12 mouse cellular contexts compared by ENCODE assay signal in genomic region chr4:124790013-124790412, GRCm38 (mm10).
"Had no signal": no experiment of that assay in that cellular context is flagged by ENCODE, and none has a peak within 500 bp of the region (broad histone marks: within the 10 kb centered on the region; RNA-seq: fewer than 3 reads in every experiment).

No protein-coding gene starts in this region.

- ATAC-seq: midbrain, embryonic 13.5 days had no signal

- H3K27ac ChIP-seq: hindbrain, embryonic 15.5 days; kidney, embryonic 15.5 days; left cerebral cortex, adult 2 months; liver, embryonic 13.5 days; midbrain, embryonic 13.5 days; neural tube, embryonic 15.5 days had no signal

- H3K4me2 ChIP-seq: hindbrain, embryonic 15.5 days; kidney, embryonic 15.5 days; liver, embryonic 13.5 days; midbrain, embryonic 13.5 days; neural tube, embryonic 15.5 days had no signal

- H3K4me1 ChIP-seq: hindbrain, embryonic 15.5 days; liver, embryonic 13.5 days; midbrain, embryonic 13.5 days; neural tube, embryonic 15.5 days had no signal

- DNase-seq: liver, embryonic 13.5 days; lung, adult 18-20 months; lung, postnatal 36 days; right cerebral cortex, adult 18-20 months; right cerebral cortex, postnatal 25 days; spleen, adult 18-20 months; thymus, postnatal 36 days had no signal

- H3K9ac ChIP-seq: hindbrain, embryonic 15.5 days; kidney, embryonic 15.5 days; liver, embryonic 13.5 days; midbrain, embryonic 13.5 days; neural tube, embryonic 15.5 days had no signal

- H3K9me3 ChIP-seq: hindbrain, embryonic 15.5 days; kidney, embryonic 15.5 days; liver, embryonic 13.5 days; midbrain, embryonic 13.5 days; neural tube, embryonic 15.5 days had no signal

- H3K27me3 ChIP-seq: hindbrain, embryonic 15.5 days; kidney, embryonic 15.5 days; liver, embryonic 13.5 days; midbrain, embryonic 13.5 days; neural tube, embryonic 15.5 days had no signal

- H3K4me3 ChIP-seq: hindbrain, embryonic 15.5 days; kidney, embryonic 15.5 days; left cerebral cortex, adult 2 months; liver, embryonic 13.5 days; midbrain, embryonic 13.5 days; neural tube, embryonic 15.5 days had no signal
